Mouse (Mus musculus) C2C12 (cell line): Measurements from ENCODE around the gene Mrpl44.

Experiments used
- CEBPB ChIP-seq: IDR thresholded peaks from one replicate; pipeline ENCODE4 v1.6.1; 2011; ENCODE audit warnings: low read depth, mild to moderate bottlenecking, control low read depth, moderate library complexity
- CTCF ChIP-seq: IDR thresholded peaks from one replicate; pipeline ENCODE4 v1.5.1; 2011; ENCODE audit not compliant: control insufficient read depth, insufficient read depth, insufficient read length
- MAX ChIP-seq: IDR thresholded peaks from one replicate; pipeline ENCODE4 v1.6.1; 2011; ENCODE audit warnings: mild to moderate bottlenecking, control low read depth
- USF1 ChIP-seq: IDR thresholded peaks from one replicate; pipeline ENCODE4 v1.6.1; 2011; ENCODE audit warnings: low read depth, mild to moderate bottlenecking, control low read depth, moderate library complexity

DNA sequence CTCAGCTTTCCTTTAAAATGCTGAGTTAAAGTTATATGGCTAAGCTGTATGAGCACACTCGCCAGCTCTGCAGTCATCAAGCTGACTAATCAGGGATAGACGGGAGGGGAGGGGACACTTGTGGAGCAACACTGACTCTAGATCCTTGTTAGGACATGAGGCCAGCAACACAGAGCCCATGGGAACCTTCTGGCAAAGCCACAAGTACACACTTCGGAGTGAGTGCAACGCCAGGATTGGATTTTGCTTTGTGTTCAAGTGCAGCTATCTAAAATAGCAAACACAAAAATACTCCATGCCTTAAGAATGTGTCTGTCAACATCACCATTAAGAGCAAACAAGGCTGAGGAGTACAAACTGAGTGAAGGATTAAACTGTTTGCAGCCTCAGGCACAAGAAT, 29.8 kb upstream of the Mrpl44 start:
- no peak for TF ChIP-seq CTCF
- no peak for TF ChIP-seq MAX
- no peak for TF ChIP-seq CEBPB
- no peak for TF ChIP-seq USF1
